Mouse (Mus musculus) gastrocnemius, adult 2 months (tissue): ENCODE results near the gene Gm8926. TPM values are rescaled to one million over a fixed set of nuclear protein-coding genes. Genes with fewer than 3 reads are reported as not detected.
"Not testable (repeated sequence)": the region's sequence is repeated elsewhere in the genome, so short reads cannot be mapped to it uniquely, and the experiment has no call there.

Experiments used
- DNase-seq: peaks from one replicate; pipeline ENCODE4 v3.0.0; 2022
- H3K27ac ChIP-seq: fragments of 200-600 bp; 2 replicates; pipeline ENCODE4 v1.8.1; 2022; ENCODE audit warnings: mild to moderate bottlenecking
- H3K4me3 ChIP-seq: fragments of 200-600 bp; 2 replicates; pipeline ENCODE4 v1.8.1; 2022; ENCODE audit warnings: mild to moderate bottlenecking, moderate library complexity
- intact Hi-C: fragments of 180-260 bp; cut with DNase I; formaldehyde crosslinking; loops from one replicate; pipeline ENCODE4 v1.15.1; 2025
- long read RNA-seq, 2 experiments: library from polyadenylated mRNA; stranded (forward); transcript quantifications; one replicate each; pipeline ENCODE4 v2.0.0; 2021
- total RNA-seq, 2 experiments: library from RNA; stranded (reverse); gene quantifications; 2 replicates each; pipeline ENCODE4 v1.2.3; 2021

Gm8926 gene
- total RNA-seq = not detected
- long read RNA-seq, experiment 1 = 0 reads
- long read RNA-seq, experiment 2 = 0 reads

- DNase-seq = not testable (repeated sequence)
Observed at GRCm38 (mm10) chr5:11770248-11770647, at the start of gene Gm8926. Gene Gm8926, plus strand, starts transcription at chr5:11770548.

More at GRCm38 (mm10) chr5:11770248-11770647, at the start of gene Gm8926:
- intact Hi-C loops, H3K4me3 ChIP-seq, H3K27ac ChIP-seq: not testable (repeated sequence)

Other genes starting within 250 kb of the Gm8926 start
- not detected for gene Gm6460, start 175.6 kb upstream of the Gm8926 start, total RNA-seq
- not detected for gene Gm8922, start 88.6 kb upstream of the Gm8926 start, total RNA-seq
- gene Gm6465, start 75.0 kb downstream of the Gm8926 start, total RNA-seq = not detected
- not detected for gene 4933402N22Rik, start 147.5 kb downstream of the Gm8926 start, total RNA-seq